Mouse (Mus musculus) spleen, adult 2 months (tissue): ENCODE data around the gene Pard3. TPM values are rescaled to one million over a fixed set of nuclear protein-coding genes. Genes with fewer than 3 reads are reported as not detected.

Source experiments
- DNase-seq, 2 experiments: peaks; one replicate each; pipeline versions ENCODE4 v3.0.0 to v3.0.0-alpha.2; 2012 to 2021; ENCODE audit warnings: low spot score in 2 of 2, low read depth in 1 of 2
- H3K27ac ChIP-seq: fragments of 200-500 bp; 2 replicates; pipeline ENCODE4 v1.5.1; 2012; ENCODE audit warnings: low read length, inconsistent platforms; ENCODE audit not compliant: insufficient read depth
- H3K27me3 ChIP-seq: fragments of 200-500 bp; 2 replicates; pipeline ENCODE4 v1.6.1; 2012; ENCODE audit warnings: mild to moderate bottlenecking, moderate library complexity, low read length, inconsistent platforms; ENCODE audit not compliant: control insufficient read depth, insufficient read depth
- H3K36me3 ChIP-seq: fragments of 200-500 bp; 2 replicates; pipeline ENCODE4 v1.6.1; 2012; ENCODE audit warnings: mild to moderate bottlenecking, low read length, inconsistent platforms; ENCODE audit not compliant: control insufficient read depth, insufficient read depth
- H3K4me1 ChIP-seq: fragments of 200-500 bp; 2 replicates; pipeline ENCODE4 v1.6.1; 2011; ENCODE audit warnings: inconsistent platforms; ENCODE audit not compliant: control insufficient read depth, insufficient read depth, insufficient read length
- H3K4me3 ChIP-seq: fragments of 200-500 bp; 2 replicates; pipeline ENCODE4 v1.5.1; 2011; ENCODE audit warnings: mild to moderate bottlenecking, inconsistent platforms; ENCODE audit not compliant: insufficient read depth, insufficient read length; ENCODE audit errors: extremely low read depth
- CTCF ChIP-seq: fragments of 200-500 bp; IDR thresholded peaks from 2 replicates; pipeline ENCODE4 v1.5.1; 2011; ENCODE audit warnings: mild to moderate bottlenecking, inconsistent platforms; ENCODE audit not compliant: insufficient read depth, insufficient read length, insufficient replicate concordance; ENCODE audit errors: extremely low read depth
- POLR2A ChIP-seq: fragments of 200-500 bp; IDR thresholded peaks from 2 replicates; pipeline ENCODE4 v1.6.1; 2011; ENCODE audit warnings: low read depth, low read length, inconsistent platforms
- WGBS: fragments of 180-500 bp; shearing (Covaris S2); methylation state at CpG from one replicate; pipeline ENCODE4 v1.1.7; 2018; 5-methylcytosine and 5-hydroxymethylcytosine counted together
- polyA plus RNA-seq: library from polyadenylated mRNA; depleted of rRNA; stranded (reverse); fragments of >200 nt; gene quantifications from 2 replicates; pipeline ENCODE4 v1.2.3, GENCODE M21; 2012; rRNA removed

The Pard3 gene
- polyA plus RNA-seq, 1 experiment = 3.8 TPM

- WGBS = 86% methylated on average over 9 of the region's 9 CpGs
- H3K27ac ChIP-seq = no peak overlapping the region
- no peak for DNase-seq
- H3K4me3 ChIP-seq = no peak overlapping the region
- no peaks in the 10 kb centered on the region for H3K36me3 ChIP-seq
- TF ChIP-seq CTCF (no peak), POLR2A (no peak)
- no peaks in the 10 kb centered on the region for H3K4me1 ChIP-seq
- H3K27me3 ChIP-seq = no peaks in the 10 kb centered on the region
Measured at GRCm38 (mm10) chr8:127638232-127639087, 574.8 kb downstream of the Pard3 start.

GRCm38 (mm10) chr8:127639088-127639453 lies 575.4 kb downstream of the Pard3 start:
- H3K4me3 ChIP-seq = no peak overlapping the region
- TF ChIP-seq POLR2A (no peak), CTCF (no peak)
- H3K4me1 ChIP-seq = no peaks in the 10 kb centered on the region
- DNase-seq = no peak
- WGBS = 87% methylated on average over 4 of the region's 4 CpGs
- H3K36me3 ChIP-seq = no peaks in the 10 kb centered on the region
- H3K27ac ChIP-seq = no peak overlapping the region
- H3K27me3 ChIP-seq = no peaks in the 10 kb centered on the region

- Histone ChIP-seq H3K27me3 (no peaks in the 10 kb centered on the region), H3K4me3 (no peak overlapping the region), H3K4me1 (no peaks in the 10 kb centered on the region), H3K36me3 (no peaks in the 10 kb centered on the region), H3K27ac (no peak overlapping the region)
- WGBS = 71% methylated on average over 3 of the region's 3 CpGs
- no peak for TF ChIP-seq CTCF
- TF ChIP-seq POLR2A = no peak
- no peak for DNase-seq
Measured at GRCm38 (mm10) chr8:127655559-127655958, 591.9 kb downstream of the Pard3 start.

Other genes starting within 250 kb of the Pard3 start
- gene Tomm20, start 118.0 kb upstream of the Pard3 start, polyA plus RNA-seq = 346 and 417 TPM in 2 replicates
- gene Rbm34, start 92.8 kb upstream of the Pard3 start, polyA plus RNA-seq = 2.6 and 3.0 TPM in 2 replicates